8 mouse cellular contexts compared by ENCODE assay signal in the genomic region with DNA sequence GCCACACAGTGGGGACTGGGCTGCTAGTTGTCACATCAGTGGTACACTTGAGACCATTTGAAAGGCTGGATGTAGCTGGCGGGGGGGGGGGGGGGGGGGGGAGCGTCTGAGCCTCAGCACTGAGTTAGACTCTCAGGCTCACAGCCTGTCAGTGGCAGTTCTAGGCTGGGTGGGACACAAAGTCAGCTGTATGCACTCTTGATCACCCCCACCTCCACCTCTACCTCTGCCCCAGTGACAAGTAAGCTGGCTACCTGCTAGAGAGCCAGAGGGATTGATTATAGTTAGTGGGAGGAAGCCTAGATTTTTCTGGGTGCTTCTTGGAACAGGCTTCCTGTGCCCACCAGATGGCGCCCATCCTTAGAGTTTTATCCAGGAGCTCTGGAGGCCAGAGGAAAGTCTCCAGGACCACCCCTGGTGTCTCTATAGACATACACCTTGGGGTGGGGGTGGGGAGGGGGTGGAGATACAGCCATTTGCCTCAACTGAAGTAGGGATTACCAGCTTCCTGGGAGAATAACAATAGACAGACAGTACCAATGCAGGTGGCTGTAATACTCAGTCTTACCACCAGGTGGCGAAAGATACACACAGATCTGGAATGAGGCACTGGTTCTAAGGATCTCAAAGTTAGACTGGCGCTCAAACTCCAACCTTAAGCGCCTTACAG.
A peak's percentile ranks its signal among the peaks of the same experiment; 100 is the strongest.
DNase-seq lines count a peak whose midpoint lies in the region; ATAC-seq and TF ChIP-seq lines count a peak whose summit lies in the region.

No protein-coding gene starts in this region.

- H3K9me3 ChIP-seq in intestine, postnatal 0 days (ENCODE audit: control insufficient read depth) = no peaks in the 10 kb centered on the region
- no peaks in the 10 kb centered on the region for H3K9me3 ChIP-seq in midbrain, embryonic 11.5 days (ENCODE audit: control insufficient read depth, low read length)

- no peaks in the 10 kb centered on the region for H3K4me1 ChIP-seq in intestine, postnatal 0 days (replicated peaks; ENCODE audit: control insufficient read depth, insufficient read depth, low read length)
- peaks cover 12% of the 10 kb centered on the region for H3K4me1 ChIP-seq in midbrain, embryonic 11.5 days (ENCODE audit: control insufficient read depth, insufficient read depth, low read length)

- 0 out of 2 replicates have a peak overlapping the region, but pooled peaks have one; percentile 10 for H3K4me2 ChIP-seq in intestine, postnatal 0 days (replicated peaks; ENCODE audit: low read depth)
- H3K4me2 ChIP-seq in midbrain, embryonic 11.5 days = no peak overlapping the region

- H3K4me3 ChIP-seq in intestine, postnatal 0 days (ENCODE audit: low read depth, low read length) = no peak overlapping the region
- no peak overlapping the region for H3K4me3 ChIP-seq in midbrain, embryonic 11.5 days (ENCODE audit: low read depth, low read length)

- ATAC-seq in common myeloid progenitor, adult 5-6 weeks (replicated peaks; ENCODE audit: low read depth, poor library complexity, severe bottlenecking) = peak; percentile 59
- ATAC-seq in intestine, postnatal 0 days = peak; percentile 58
- ATAC-seq in midbrain, embryonic 11.5 days (ENCODE audit: low FRiP score) = peak; percentile 65

- no peak overlapping the region for H3K9ac ChIP-seq in intestine, postnatal 0 days (ENCODE audit: low read depth, low read length)
- H3K9ac ChIP-seq in midbrain, embryonic 11.5 days (ENCODE audit: low read length) = no peak overlapping the region

- TF ChIP-seq CTCF in intestine, postnatal 0 days (IDR thresholded peaks at IDR 0.05; ENCODE audit: low read depth) = peak; percentile 92

- WGBS in intestine, postnatal 0 days = 16% methylated on average over 4 of the region's 6 CpGs
- 9% methylated on average over 4 of the region's 6 CpGs for WGBS in midbrain, embryonic 11.5 days

- no peaks in the 10 kb centered on the region for H3K27me3 ChIP-seq in intestine, postnatal 0 days (replicated peaks; ENCODE audit: control insufficient read depth, insufficient read depth, low read length)
- no peaks in the 10 kb centered on the region for H3K27me3 ChIP-seq in midbrain, embryonic 11.5 days (ENCODE audit: control insufficient read depth, insufficient read depth, low read length)

- no peak overlapping the region for H3K27ac ChIP-seq in intestine, postnatal 0 days (ENCODE audit: low read depth, low read length)
- no peak overlapping the region for H3K27ac ChIP-seq in midbrain, embryonic 11.5 days (ENCODE audit: low read depth, low read length)

- no peaks in the 10 kb centered on the region for H3K36me3 ChIP-seq in intestine, postnatal 0 days (ENCODE audit: control insufficient read depth, insufficient read depth)
- H3K36me3 ChIP-seq in midbrain, embryonic 11.5 days (ENCODE audit: control insufficient read depth, insufficient read depth, low read length) = no peaks in the 10 kb centered on the region

- DNase-seq in ovary, postnatal 36 days (ENCODE audit: low spot score) = peak; percentile 67
- no peak for DNase-seq in ovary, adult 18-20 months (ENCODE audit: low spot score)
- DNase-seq in gastrocnemius, postnatal 25 days = peak; percentile 55
- peak; percentile 84 for DNase-seq in left cerebral cortex, postnatal 4 days
- DNase-seq in midbrain, embryonic 11.5 days (ENCODE audit: low spot score, missing footprints) = peak; percentile 98
- DNase-seq in spleen, adult 12 weeks (ENCODE audit: low spot score) = peak; percentile 58

- intact Hi-C loops in left cerebral cortex, postnatal 4 days (cut with DNase I) = loop anchor here (2.0 to 10.0 kb wide), 2 partner anchors 146 to 468 kb away; no protein-coding TSS in a partner anchor
